Mouse (Mus musculus) E14TG2a.4 (cell line): ENCODE results near the gene Nanp.
A peak's percentile ranks its signal among the peaks of the same experiment; 100 is the strongest.

ENCODE experiments used
- H3K27me3 ChIP-seq: 2 replicates; pipeline ENCODE4 v1.6.1; 2014; ENCODE audit warnings: low read length, control low read depth; ENCODE audit not compliant: insufficient read depth
- H3K36me3 ChIP-seq: 2 replicates; pipeline ENCODE4 v1.6.1; 2014; ENCODE audit warnings: low read length, control low read depth; ENCODE audit not compliant: insufficient read depth
- H3K4me1 ChIP-seq: replicated peaks from 2 replicates; pipeline ENCODE4 v1.6.1; 2014; ENCODE audit warnings: low read depth, low read length, control low read depth
- H3K4me3 ChIP-seq: replicated peaks from 2 replicates; pipeline ENCODE4 v1.5.1; 2014; ENCODE audit warnings: mild to moderate bottlenecking, low read length
- H3K9me3 ChIP-seq: 2 replicates; pipeline ENCODE4 v1.6.1; 2014; ENCODE audit warnings: low read length, control low read depth
- CTCF ChIP-seq: conservative IDR thresholded peaks from 2 replicates; pipeline ENCODE4 v1.5.1; 2014; ENCODE audit warnings: low read length
- NANOG ChIP-seq: IDR thresholded peaks from 2 replicates; pipeline ENCODE4 v1.6.1; 2014; ENCODE audit warnings: borderline replicate concordance, low read length, mixed read lengths
- POU5F1 ChIP-seq: IDR thresholded peaks from 2 replicates; pipeline ENCODE4 v1.6.1; 2014; ENCODE audit warnings: low read length, borderline replicate concordance

Nanp gene

DNA sequence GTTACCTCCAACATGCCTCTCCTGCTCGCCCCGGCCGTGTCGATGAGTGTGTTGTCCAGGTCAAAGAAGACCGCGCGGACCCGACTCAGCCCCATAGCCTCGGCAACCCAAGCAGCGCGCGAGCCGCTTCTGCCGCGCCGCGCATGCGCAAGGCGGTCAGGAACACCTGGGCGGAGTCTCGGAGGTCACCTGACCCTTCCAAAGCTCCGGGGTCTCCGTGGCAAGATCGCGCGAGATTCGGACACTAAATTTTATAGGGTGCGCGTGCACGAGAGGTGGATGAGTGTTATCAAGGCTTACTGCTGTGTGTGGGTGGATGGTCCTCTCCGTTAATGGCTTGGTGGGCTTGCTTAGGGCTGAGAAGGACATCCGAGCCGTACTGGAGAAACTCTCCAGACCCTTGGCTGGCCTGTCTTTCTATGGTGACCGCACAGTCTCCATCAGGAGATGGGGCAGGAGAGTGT lies at the start of gene Nanp, which contains the start of gene Ninl:
Nanp (minus strand) TSS at position 167 of the 464 bp plus-strand sequence.
Ninl (minus strand) TSS at position 151 of the 464 bp plus-strand sequence.
- TF ChIP-seq CTCF (no peak), NANOG (no peak), POU5F1 (no peak)
- Histone ChIP-seq H3K27me3 (no peaks in the 10 kb centered on the region), H3K4me1 (peaks cover 28% of the 10 kb centered on the region), H3K9me3 (no peaks in the 10 kb centered on the region), H3K4me3 (peak within 1 kb of the TSS; percentile 97), H3K36me3 (peaks cover 7% of the 10 kb centered on the region)

DNA sequence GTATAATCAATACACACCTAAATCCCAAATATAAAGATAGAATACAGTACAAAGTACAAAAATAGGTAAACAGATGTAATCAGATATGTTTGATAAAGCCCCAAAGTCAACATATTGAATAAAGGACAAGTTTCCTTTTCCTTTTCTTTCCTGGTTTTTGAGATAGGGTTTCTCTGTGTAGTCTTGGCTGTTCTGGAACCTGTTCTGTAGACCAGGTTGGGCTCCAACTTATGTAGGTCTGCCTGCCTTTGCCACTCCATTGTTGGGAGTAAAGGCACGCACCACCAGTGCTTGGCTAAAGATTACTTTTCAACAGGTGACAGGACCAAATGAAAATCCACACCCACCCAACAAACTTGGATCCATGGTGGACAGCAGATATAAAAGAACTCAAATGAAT lies 17.4 kb upstream of the Nanp start:
- Histone ChIP-seq H3K4me1 (no peaks in the 10 kb centered on the region), H3K27me3 (no peaks in the 10 kb centered on the region; the same call in 1 of the 2 replicates), H3K4me3 (no peak overlapping the region), H3K9me3 (no peaks in the 10 kb centered on the region), H3K36me3 (no peaks in the 10 kb centered on the region)
- TF ChIP-seq CTCF, result no peak
- no peak for TF ChIP-seq POU5F1
- TF ChIP-seq NANOG, result no peak

DNA sequence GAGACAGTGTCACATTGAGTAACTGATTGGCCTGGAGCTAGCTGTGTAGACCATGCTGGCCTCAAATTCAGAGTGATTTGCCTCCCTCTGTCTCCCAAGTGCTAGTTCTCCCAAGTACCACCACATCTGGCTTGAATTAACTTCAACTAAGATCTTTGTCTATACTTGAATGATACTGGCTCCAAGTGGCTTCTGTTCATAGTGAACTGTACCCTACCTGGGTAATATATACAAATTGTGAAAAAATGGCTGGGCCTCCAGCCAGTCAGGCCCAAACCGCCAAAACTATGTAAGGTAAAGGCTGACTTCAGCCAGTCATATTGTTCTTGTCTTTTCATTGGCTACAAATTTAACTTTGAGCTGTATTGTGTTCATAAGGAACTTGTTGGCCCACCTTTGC lies 1.2 kb upstream of the Nanp start:
- Histone ChIP-seq H3K36me3 (no peaks in the 10 kb centered on the region), H3K4me1 (peaks cover 27% of the 10 kb centered on the region), H3K9me3 (no peaks in the 10 kb centered on the region), H3K27me3 (no peaks in the 10 kb centered on the region), H3K4me3 (peak overlapping the region; percentile 97; the same call in 1 of the 2 replicates)
- TF ChIP-seq NANOG (no peak), POU5F1 (no peak), CTCF (no peak)

DNA sequence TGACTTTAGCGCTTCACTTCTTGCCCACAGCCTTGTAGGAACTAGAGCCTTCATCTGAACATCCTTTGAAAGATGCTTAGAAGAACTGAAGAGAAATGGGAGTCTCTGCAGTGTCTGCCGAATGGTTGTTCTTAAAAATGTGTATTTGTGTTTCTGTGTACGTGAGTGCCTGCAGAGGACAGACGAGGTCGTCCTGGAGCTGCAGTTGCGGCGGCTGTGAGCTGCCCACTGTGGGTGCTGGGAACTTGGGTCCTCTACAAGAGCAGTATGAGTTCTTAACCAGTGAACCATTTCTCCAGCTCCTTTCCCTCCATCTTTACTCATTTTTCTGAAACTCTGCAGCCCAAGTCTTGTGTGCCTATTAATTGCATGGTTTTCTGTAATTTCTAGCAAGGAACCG lies 528 bp upstream of the Nanp start:
- H3K9me3 ChIP-seq, result no peaks in the 10 kb centered on the region
- peaks cover 4% of the 10 kb centered on the region; the same call in 1 of the 2 replicates for H3K36me3 ChIP-seq
- H3K4me3 ChIP-seq, result peak overlapping the region; percentile 97
- peaks cover 27% of the 10 kb centered on the region for H3K4me1 ChIP-seq
- no peaks in the 10 kb centered on the region for H3K27me3 ChIP-seq
- TF ChIP-seq CTCF (no peak), POU5F1 (no peak), NANOG (no peak)

DNA sequence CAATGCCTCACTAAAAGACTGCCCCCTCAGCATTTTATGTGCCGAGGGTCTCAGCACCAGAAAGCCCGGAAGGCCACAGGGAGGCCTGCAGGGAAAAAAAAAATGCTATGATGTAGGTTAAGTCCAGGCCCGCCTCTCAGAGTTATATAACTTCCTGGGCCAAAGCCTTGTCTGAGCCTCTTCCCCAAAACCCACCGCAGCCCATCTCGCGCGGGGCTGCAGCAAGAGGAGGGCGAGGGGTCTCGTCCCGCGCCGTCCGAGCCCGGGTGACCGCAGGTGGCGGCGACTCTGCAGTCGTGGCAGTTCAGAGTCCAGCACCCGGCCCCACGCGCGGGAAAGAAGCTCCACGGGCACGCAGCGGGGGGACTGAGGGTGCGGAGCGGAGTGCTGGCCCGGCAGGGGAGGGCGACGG lies 381 bp downstream of the Nanp start:
- Histone ChIP-seq H3K9me3 (no peaks in the 10 kb centered on the region), H3K4me3 (peak overlapping the region; percentile 97), H3K4me1 (peaks cover 30% of the 10 kb centered on the region), H3K27me3 (no peaks in the 10 kb centered on the region), H3K36me3 (peaks cover 11% of the 10 kb centered on the region)
- no peak for TF ChIP-seq CTCF
- no peak for TF ChIP-seq NANOG

DNA sequence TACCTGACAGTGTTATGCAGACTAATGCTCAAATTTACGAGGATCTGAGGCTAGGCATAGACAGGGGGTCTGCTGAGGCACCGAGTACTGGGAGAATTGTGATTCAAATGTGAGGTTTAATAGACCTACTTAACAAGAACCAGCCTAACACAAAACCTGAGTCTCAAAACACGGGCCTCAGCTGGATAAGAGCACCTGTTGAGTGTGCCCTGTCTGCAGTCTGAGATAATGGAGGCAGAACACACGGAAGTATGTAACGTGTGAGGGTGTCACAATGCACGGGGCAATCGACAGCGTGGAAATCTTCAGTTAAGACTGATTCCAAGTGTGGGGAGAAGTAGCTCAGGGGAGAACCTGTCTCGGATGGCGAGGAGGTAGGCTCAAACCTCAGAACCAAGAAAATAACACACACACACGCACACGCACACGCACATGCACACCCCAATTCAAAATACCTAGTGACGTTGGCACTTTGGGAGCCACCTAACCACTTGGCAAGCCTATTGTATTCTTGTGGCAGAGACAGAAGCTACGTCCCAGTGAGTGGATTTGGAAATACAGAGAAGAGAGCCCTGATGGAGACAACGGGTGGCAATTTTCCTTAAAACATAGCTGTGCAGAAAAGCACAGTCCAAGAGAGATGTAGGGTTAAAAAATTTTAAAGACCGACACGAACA lies 1.2 kb downstream of the Nanp start:
- Histone ChIP-seq H3K36me3 (peaks cover 14% of the 10 kb centered on the region), H3K4me1 (peaks cover 30% of the 10 kb centered on the region), H3K4me3 (peak overlapping the region; percentile 97), H3K27me3 (no peaks in the 10 kb centered on the region), H3K9me3 (no peaks in the 10 kb centered on the region)
- TF ChIP-seq NANOG (no peak), CTCF (no peak), POU5F1 (no peak)

DNA sequence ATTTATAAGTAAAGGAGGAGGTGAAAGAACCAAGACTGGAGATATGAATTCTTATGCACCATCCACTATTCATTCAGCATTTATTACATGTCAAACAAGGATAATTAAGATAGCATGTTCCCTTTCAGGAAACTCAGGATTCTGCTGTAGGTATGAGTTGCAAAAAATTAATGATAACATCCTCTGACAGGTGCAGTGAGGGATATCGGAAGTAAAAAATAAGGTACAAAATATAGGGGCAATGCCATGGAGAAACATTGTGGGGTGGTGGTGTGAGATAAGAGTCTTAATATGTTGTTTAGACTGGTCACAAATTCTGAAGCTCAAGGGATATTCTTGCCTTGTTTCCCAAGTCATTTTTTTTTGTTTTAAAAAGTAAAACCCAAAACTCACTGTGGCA lies 1.9 kb downstream of the Nanp start:
- Histone ChIP-seq H3K4me3 (peak overlapping the region; percentile 97; the same call in 1 of the 2 replicates), H3K36me3 (peaks cover 21% of the 10 kb centered on the region), H3K27me3 (no peaks in the 10 kb centered on the region), H3K9me3 (no peaks in the 10 kb centered on the region), H3K4me1 (peaks cover 30% of the 10 kb centered on the region)
- TF ChIP-seq NANOG (no peak), CTCF (no peak), POU5F1 (no peak)

DNA sequence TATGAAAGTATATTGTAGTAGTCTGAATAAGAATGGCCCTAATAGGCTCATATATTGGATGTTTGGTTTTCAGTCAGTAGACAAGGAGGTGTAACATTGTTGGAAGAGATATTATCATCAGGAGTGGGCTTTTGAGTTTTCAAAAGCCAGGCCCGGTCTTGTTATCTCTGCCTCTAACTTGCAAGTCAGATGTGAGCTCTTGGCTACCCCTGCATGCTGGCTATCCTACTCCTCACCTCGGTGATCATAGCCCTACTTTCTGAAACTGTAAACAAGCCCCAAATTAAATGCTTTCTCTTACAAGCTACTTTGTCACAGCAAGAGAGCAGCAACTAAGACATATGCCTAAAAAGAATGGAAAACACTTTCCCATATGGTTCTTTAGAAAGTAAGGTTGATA lies 2.5 kb downstream of the Nanp start:
- H3K4me1 ChIP-seq, result peaks cover 30% of the 10 kb centered on the region
- no peak overlapping the region for H3K4me3 ChIP-seq
- no peaks in the 10 kb centered on the region for H3K9me3 ChIP-seq
- no peaks in the 10 kb centered on the region for H3K27me3 ChIP-seq
- H3K36me3 ChIP-seq, result peaks cover 21% of the 10 kb centered on the region
- TF ChIP-seq CTCF (no peak), NANOG (no peak), POU5F1 (no peak)
